25 mouse cellular contexts compared by ENCODE assay signal in the genomic region with DNA sequence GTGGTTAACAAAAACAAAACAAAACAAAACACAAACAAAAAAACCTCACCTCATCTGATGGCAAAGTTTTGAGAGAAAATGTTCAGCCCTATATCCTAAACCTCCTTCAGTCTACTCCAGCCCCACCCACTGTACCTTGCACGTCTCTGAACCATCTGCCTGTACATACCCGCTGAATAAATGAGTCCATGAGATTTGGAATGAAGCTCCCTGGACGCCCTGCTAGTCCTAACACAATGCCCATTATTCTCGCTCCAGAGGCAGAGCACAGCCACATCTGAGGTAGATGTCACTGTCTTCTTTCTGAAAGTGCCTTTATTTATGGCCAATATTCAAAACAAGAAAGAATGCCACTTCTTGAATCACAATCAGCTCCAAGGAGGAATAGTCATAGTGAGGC. TPM values are rescaled to one million over a fixed set of nuclear protein-coding genes. Genes with fewer than 3 reads are reported as not detected.
DNase-seq lines count a peak whose midpoint lies in the region; ATAC-seq and TF ChIP-seq lines count a peak whose summit lies in the region.
"Had no signal": no experiment of that assay in that cellular context is flagged by ENCODE, and none has a peak within 500 bp of the region (broad histone marks: within the 10 kb centered on the region; RNA-seq: fewer than 3 reads in every experiment).

No protein-coding gene starts in this region.

- H3K4me3 ChIP-seq in heart, embryonic 11.5 days (ENCODE audit: low read depth, low read length): no peak overlapping the region
- H3K4me3 ChIP-seq in heart, adult 2 months: no peak overlapping the region
- H3K4me3 ChIP-seq in hindbrain, embryonic 12.5 days: no peak overlapping the region
- no peak overlapping the region for H3K4me3 ChIP-seq in hindbrain, embryonic 16.5 days (ENCODE audit: low read length)
- H3K4me3 ChIP-seq: embryonic facial prominence, embryonic 12.5 days; forebrain, embryonic 15.5 days; lung, embryonic 15.5 days; midbrain, embryonic 15.5 days had no signal

- TF ChIP-seq POLR2A in heart, adult 2 months (IDR thresholded peaks at IDR 0.05; ENCODE audit: insufficient read depth, low read depth, low read length): no peak

- no peak for TF ChIP-seq CTCF in heart, adult 2 months (IDR thresholded peaks at IDR 0.05)

- ATAC-seq in heart, embryonic 11.5 days (replicated peaks; ENCODE audit: insufficient number of reproducible peaks, low FRiP score, low TSS enrichment): no peak
- ATAC-seq in hindbrain, embryonic 12.5 days (ENCODE audit: low FRiP score): no peak
- ATAC-seq in hindbrain, embryonic 16.5 days: no peak
- ATAC-seq in erythroid progenitor cell, adult 5-6 weeks (replicated peaks; ENCODE audit: low FRiP score, poor library complexity, severe bottlenecking): no peak
- ATAC-seq: forebrain, embryonic 15.5 days; hindbrain, postnatal 0 days; midbrain, embryonic 15.5 days had no signal

- H3K9ac ChIP-seq in heart, embryonic 11.5 days (ENCODE audit: low read depth, low read length): no peak overlapping the region
- no peak overlapping the region for H3K9ac ChIP-seq in heart, adult 2 months (ENCODE audit: low read depth, low read length)
- H3K9ac ChIP-seq in hindbrain, embryonic 12.5 days: peak overlapping the region; percentile 10; the same call in 1 of the 2 replicates
- no peak overlapping the region for H3K9ac ChIP-seq in hindbrain, embryonic 16.5 days (ENCODE audit: low read depth, low read length)
- H3K9ac ChIP-seq: embryonic facial prominence, embryonic 12.5 days; forebrain, embryonic 15.5 days; liver, embryonic 14.5 days; lung, embryonic 15.5 days; midbrain, embryonic 15.5 days had no signal

- intact Hi-C loops in heart, adult 2 months (cut with DNase I): loop anchor here (10.0 kb wide), 1 partner anchor 231 kb away; the partner anchor contains the start of gene Tfap4

- no peak for DNase-seq in heart, adult 2 months
- DNase-seq in testis, postnatal 10 days (ENCODE audit: low spot score): peak; percentile 23
- DNase-seq in testis, postnatal 14 days (ENCODE audit: low spot score): no peak
- DNase-seq in lung, postnatal 14 days: no peak
- DNase-seq: adrenal gland, postnatal 36 days; B cell, adult 2 months; cerebellum, adult 18-20 months; kidney, adult 11 months; thymus, postnatal 25 days had no signal

- 65% methylated on average over 4 of the region's 4 CpGs for WGBS in heart, embryonic 11.5 days (ENCODE audit: insufficient replicate concordance)
- WGBS in heart, adult 2 months: 23% methylated on average over 4 of the region's 4 CpGs
- 36% methylated on average over 4 of the region's 4 CpGs for WGBS in hindbrain, embryonic 12.5 days
- WGBS in hindbrain, embryonic 16.5 days: 15% methylated on average over 4 of the region's 4 CpGs

- no peaks in the 10 kb centered on the region for H3K27me3 ChIP-seq in heart, embryonic 11.5 days (ENCODE audit: control insufficient read depth, insufficient read depth, low read length)
- no peaks in the 10 kb centered on the region for H3K27me3 ChIP-seq in heart, adult 2 months (ENCODE audit: control insufficient read depth, insufficient read depth, low read length)
- H3K27me3 ChIP-seq in hindbrain, embryonic 12.5 days: no peaks in the 10 kb centered on the region
- no peaks in the 10 kb centered on the region for H3K27me3 ChIP-seq in hindbrain, embryonic 16.5 days (replicated peaks; ENCODE audit: control insufficient read depth, insufficient read depth, low read length)
- H3K27me3 ChIP-seq: embryonic facial prominence, embryonic 12.5 days; forebrain, embryonic 15.5 days; lung, embryonic 15.5 days; midbrain, embryonic 15.5 days had no signal

- peak overlapping the region; percentile 31 for H3K4me2 ChIP-seq in heart, embryonic 11.5 days
- H3K4me2 ChIP-seq in hindbrain, embryonic 12.5 days (replicated peaks): no peak overlapping the region
- no peak overlapping the region for H3K4me2 ChIP-seq in hindbrain, embryonic 16.5 days (ENCODE audit: low read length)
- H3K4me2 ChIP-seq: embryonic facial prominence, embryonic 12.5 days; forebrain, embryonic 15.5 days; lung, embryonic 15.5 days; midbrain, embryonic 15.5 days had no signal

- no peak overlapping the region for H3K27ac ChIP-seq in heart, embryonic 11.5 days (ENCODE audit: low read depth, low read length)
- H3K27ac ChIP-seq in heart, adult 2 months: no peak overlapping the region
- no peak overlapping the region for H3K27ac ChIP-seq in hindbrain, embryonic 12.5 days
- H3K27ac ChIP-seq in hindbrain, embryonic 16.5 days (ENCODE audit: low read depth, low read length): no peak overlapping the region
- H3K27ac ChIP-seq: embryonic facial prominence, embryonic 12.5 days; forebrain, embryonic 15.5 days; hindbrain, postnatal 0 days; liver, embryonic 14.5 days; lung, embryonic 15.5 days; midbrain, embryonic 15.5 days had no signal

- H3K9me3 ChIP-seq in heart, embryonic 11.5 days (replicated peaks; ENCODE audit: control insufficient read depth, low read length): no peaks in the 10 kb centered on the region
- H3K9me3 ChIP-seq in hindbrain, embryonic 12.5 days (replicated peaks): no peaks in the 10 kb centered on the region
- H3K9me3 ChIP-seq in hindbrain, embryonic 16.5 days (ENCODE audit: control insufficient read depth, low read length): no peaks in the 10 kb centered on the region
- H3K9me3 ChIP-seq: embryonic facial prominence, embryonic 12.5 days; forebrain, embryonic 15.5 days; lung, embryonic 15.5 days; midbrain, embryonic 15.5 days had no signal

- TF ChIP-seq EP300 in heart, adult 2 months (IDR thresholded peaks at IDR 0.05; ENCODE audit: insufficient read depth, low read depth, low read length): no peak

- H3K79me2 ChIP-seq in heart, adult 2 months (replicated peaks; ENCODE audit: control insufficient read depth, insufficient read depth, low read length): peaks cover 4% of the 10 kb centered on the region; the same call in 1 of the 2 replicates

- H3K36me3 ChIP-seq in heart, embryonic 11.5 days (ENCODE audit: control insufficient read depth, insufficient read depth, low read length): no peaks in the 10 kb centered on the region
- peaks cover 48% of the 10 kb centered on the region for H3K36me3 ChIP-seq in heart, adult 2 months (ENCODE audit: control insufficient read depth, insufficient read depth, low read length)
- H3K36me3 ChIP-seq in hindbrain, embryonic 12.5 days: no peaks in the 10 kb centered on the region
- no peaks in the 10 kb centered on the region; the same call in 1 of the 2 replicates for H3K36me3 ChIP-seq in hindbrain, embryonic 16.5 days (ENCODE audit: control insufficient read depth, insufficient read depth, low read length)
- H3K36me3 ChIP-seq: forebrain, embryonic 15.5 days; lung, embryonic 15.5 days; midbrain, embryonic 15.5 days had no signal

- H3K4me1 ChIP-seq in heart, embryonic 11.5 days (ENCODE audit: control insufficient read depth, insufficient read depth, low read length): peaks cover 69% of the 10 kb centered on the region
- peaks cover 17% of the 10 kb centered on the region for H3K4me1 ChIP-seq in heart, adult 2 months (ENCODE audit: control insufficient read depth, insufficient read depth, low read length)
- H3K4me1 ChIP-seq in hindbrain, embryonic 12.5 days: peaks cover 35% of the 10 kb centered on the region
- H3K4me1 ChIP-seq in hindbrain, embryonic 16.5 days (ENCODE audit: control insufficient read depth, insufficient read depth, low read depth, low read length): peaks cover 38% of the 10 kb centered on the region

RNA-seq across cellular contexts. Expression of gene Cdip1, which starts 4.4 kb away (rescaled TPM):
- polyA plus RNA-seq in heart, embryonic 11.5 days (2014; fragmentation: Nextera tagmentation; extraction: Ambion mirVana): 113 and 118 TPM in 2 replicates
- total RNA-seq in heart, adult 2 months (2021): 10 to 100 TPM; 58.4 to 65.6 TPM
- 94.3 and 100 TPM in 2 replicates for polyA plus RNA-seq in heart, adult 2 months (2012; rRNA removed)
- 95.6 and 99.1 TPM in 2 replicates for polyA plus RNA-seq in hindbrain, embryonic 12.5 days (2016; fragmentation: Nextera tagmentation; extraction: Ambion mirVana)
- 137 and 143 TPM in 2 replicates for polyA plus RNA-seq in hindbrain, embryonic 16.5 days (2015; fragmentation: Nextera tagmentation; extraction: Ambion mirVana)
- 2.5 and 6.1 TPM in 2 replicates for total RNA-seq in erythroid progenitor cell, adult 5-6 weeks (2015; ENCODE audit: low replicate concordance)
- total RNA-seq in erythroid progenitor cell, adult 5-6 weeks (2017; ENCODE audit: low replicate concordance): 4.5 TPM in 2 replicates

RNA-seq across cellular contexts. Expression of gene 4930562C15Rik, which starts 49.5 kb away (rescaled TPM):
- polyA plus RNA-seq in heart, embryonic 11.5 days (2014; fragmentation: Nextera tagmentation; extraction: Ambion mirVana): 0.25 and 0.79 TPM in 2 replicates
- total RNA-seq in heart, adult 2 months (2021): not detected
- polyA plus RNA-seq in heart, adult 2 months (2012; rRNA removed): 0.23 TPM in 1 of 2 replicates, not detected in the other
- polyA plus RNA-seq in hindbrain, embryonic 12.5 days (2016; fragmentation: Nextera tagmentation; extraction: Ambion mirVana): 0.53 and 0.63 TPM in 2 replicates
- polyA plus RNA-seq in hindbrain, embryonic 16.5 days (2015; fragmentation: Nextera tagmentation; extraction: Ambion mirVana): 0.13 and 0.19 TPM in 2 replicates
- not detected in 2 replicates for total RNA-seq in erythroid progenitor cell, adult 5-6 weeks (2015; ENCODE audit: low replicate concordance)
- not detected in 2 replicates for total RNA-seq in erythroid progenitor cell, adult 5-6 weeks (2017; ENCODE audit: low replicate concordance)
- total RNA-seq: adrenal gland, postnatal 36 days; common myeloid progenitor, adult 5-6 weeks; gastrocnemius, postnatal 4 days; hindbrain, postnatal 0 days; layer of hippocampus, postnatal 25 days; left cerebral cortex, postnatal 25 days had no signal
- polyA plus RNA-seq: large intestine, adult 2 months; liver, embryonic 14.5 days; small intestine, adult 2 months had no signal

RNA-seq across cellular contexts. Expression of gene Hmox2, which starts 59.5 kb away (rescaled TPM):
- polyA plus RNA-seq in heart, embryonic 11.5 days (2014; fragmentation: Nextera tagmentation; extraction: Ambion mirVana): 102 and 109 TPM in 2 replicates
- 10 to 100 TPM; 72.4 to 84.9 TPM for total RNA-seq in heart, adult 2 months (2021)
- polyA plus RNA-seq in heart, adult 2 months (2012; rRNA removed): 38.3 and 51.6 TPM in 2 replicates
- 81.5 and 86.2 TPM in 2 replicates for polyA plus RNA-seq in hindbrain, embryonic 12.5 days (2016; fragmentation: Nextera tagmentation; extraction: Ambion mirVana)
- polyA plus RNA-seq in hindbrain, embryonic 16.5 days (2015; fragmentation: Nextera tagmentation; extraction: Ambion mirVana): 107 and 121 TPM in 2 replicates
- 10.1 and 13.0 TPM in 2 replicates for total RNA-seq in erythroid progenitor cell, adult 5-6 weeks (2015; ENCODE audit: low replicate concordance)
- total RNA-seq in erythroid progenitor cell, adult 5-6 weeks (2017; ENCODE audit: low replicate concordance): 8.5 and 13.0 TPM in 2 replicates
